Mouse (Mus musculus) urinary bladder, postnatal 25 days (tissue): Measurements from ENCODE around the gene Fam178b.
"Not testable (repeated sequence)": the region's sequence is repeated elsewhere in the genome, so short reads cannot be mapped to it uniquely, and the experiment has no call there.

Experiments
- DNase-seq: peaks from one replicate; pipeline ENCODE4 v3.0.0; 2022; ENCODE audit warnings: low spot score

The Fam178b gene

DNA sequence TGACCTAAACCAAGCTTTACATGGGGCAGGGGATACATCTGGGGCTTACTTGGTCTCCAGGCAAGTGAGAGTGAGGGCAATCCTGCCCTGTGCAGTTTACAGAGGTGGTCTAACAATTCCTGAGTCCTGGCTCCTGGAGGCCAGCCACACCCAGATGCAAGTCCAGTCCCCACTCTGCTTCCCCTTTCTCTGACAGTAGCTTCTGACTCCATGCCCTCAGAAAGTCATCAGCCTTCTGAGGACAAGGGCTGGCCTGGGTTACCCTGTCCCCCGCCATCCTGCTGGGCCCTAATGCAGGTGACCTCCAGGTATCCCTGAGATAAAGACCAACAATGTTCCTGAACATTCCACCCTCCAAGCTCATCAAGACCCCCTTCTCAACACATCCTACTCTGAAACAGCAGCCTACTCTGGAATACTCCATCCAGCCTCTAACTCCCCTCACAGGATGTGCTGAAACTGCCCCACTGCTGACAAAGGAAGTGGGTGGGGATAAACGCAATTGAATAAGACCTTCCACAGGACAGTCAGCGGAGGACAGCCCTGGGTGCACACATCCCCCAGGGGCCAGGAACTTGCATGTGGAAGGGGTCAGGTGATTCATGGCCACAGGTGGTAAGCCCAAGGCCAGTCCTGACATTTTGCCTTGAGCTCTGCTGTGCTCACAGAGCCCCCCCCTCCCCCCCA, 52.8 kb downstream of the Fam178b start:
- no peak for DNase-seq

DNA sequence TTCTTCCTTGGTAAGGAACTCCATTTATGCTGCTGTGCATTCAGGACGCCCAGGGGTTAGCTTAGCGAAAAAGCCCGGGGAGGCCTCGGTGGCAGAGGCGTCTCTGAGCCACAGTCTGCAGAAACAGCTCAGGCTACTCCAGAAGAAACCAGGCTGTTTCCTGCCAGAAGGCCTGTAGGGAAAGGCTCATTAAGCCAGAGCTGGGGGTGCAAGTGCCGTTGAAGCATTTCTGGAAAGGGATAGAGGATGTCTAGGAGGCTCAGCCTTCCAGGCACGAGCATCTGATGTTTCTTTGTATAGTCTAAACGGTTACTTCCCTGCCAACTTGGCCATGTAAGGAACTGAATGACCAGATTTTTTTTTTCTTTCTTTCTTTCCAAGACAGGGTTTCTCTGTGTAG, 54.4 kb downstream of the Fam178b start:
- no peak for DNase-seq

DNA sequence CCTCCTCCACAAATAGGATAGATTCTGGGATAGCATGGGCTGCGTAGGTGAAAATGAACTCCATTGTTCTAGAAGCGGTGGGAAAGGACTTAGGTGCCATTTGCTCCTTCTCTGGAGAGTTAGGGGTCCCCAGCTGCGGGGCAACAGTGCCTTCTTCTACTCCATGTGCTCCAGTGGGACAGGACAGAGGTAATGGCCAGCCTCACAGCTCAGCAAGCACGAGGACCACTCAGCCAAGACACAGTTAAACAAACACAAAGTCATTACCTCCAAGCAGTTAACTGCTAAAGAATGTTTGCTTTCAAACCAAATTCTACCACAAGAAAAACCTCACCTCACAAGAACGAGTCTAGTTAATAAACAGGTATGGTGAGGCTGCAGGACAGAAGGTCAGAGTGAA, 57.5 kb downstream of the Fam178b start:
- no peak for DNase-seq

DNA sequence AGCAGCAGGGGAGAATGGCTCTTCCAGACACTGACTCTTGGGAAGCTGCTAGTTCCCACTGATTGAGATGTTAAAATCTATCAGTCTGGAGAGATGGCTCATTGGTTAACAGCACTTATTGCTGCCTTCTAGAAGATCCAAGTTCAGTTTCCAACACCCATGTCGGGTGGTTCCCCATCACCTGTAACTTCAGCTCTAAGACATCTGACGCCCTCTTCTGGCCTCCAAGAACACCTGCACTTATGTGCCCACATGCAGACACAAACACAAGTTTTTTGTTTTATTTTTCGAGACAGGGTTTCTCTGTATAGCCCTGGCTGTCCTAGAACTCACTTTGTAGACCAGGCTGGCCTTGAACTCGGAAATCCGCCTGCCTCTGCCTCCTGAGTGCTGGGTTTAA, 67.0 kb downstream of the Fam178b start:
- DNase-seq, result not testable (repeated sequence)

DNA sequence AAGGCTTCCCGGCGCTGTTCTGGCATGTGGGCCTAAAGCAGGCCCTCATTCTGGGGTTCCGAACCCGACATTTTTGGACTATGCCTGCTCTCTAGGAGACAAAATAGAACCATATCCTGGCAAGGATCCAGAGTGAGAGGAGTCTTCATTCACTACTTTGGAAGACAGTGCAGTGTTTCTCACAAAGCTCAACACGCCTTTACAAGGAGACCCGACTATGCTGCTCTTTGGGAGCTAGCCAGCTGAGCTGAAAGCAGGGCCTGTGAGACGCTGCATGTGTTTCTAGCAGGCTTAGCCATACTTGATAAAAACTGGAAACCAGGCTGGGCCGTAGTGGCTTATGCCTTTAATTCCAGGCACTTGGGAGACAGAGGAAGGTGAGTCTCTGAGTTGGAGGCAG, 67.8 kb downstream of the Fam178b start:
- no peak for DNase-seq

DNA sequence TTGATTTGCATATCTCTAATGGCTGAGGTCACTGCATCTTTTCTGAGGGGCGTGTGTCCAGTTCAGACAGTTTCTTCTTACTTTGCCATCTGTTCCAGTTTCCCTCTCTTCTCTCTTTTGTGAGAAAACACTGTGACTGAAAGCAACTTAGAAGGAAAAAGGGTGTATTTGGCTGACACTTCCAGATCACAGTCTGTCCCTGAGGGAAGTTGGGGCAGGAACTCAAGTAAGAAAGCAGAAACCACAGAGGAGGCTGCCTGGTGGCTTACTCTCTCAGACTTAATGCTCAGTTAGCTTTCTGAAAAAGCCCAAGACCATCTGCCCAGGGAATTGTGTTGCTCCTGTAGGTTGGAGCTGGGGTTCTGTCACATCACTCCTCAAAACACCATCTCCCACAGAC, 68.4 kb downstream of the Fam178b start:
- DNase-seq, result no peak

DNA sequence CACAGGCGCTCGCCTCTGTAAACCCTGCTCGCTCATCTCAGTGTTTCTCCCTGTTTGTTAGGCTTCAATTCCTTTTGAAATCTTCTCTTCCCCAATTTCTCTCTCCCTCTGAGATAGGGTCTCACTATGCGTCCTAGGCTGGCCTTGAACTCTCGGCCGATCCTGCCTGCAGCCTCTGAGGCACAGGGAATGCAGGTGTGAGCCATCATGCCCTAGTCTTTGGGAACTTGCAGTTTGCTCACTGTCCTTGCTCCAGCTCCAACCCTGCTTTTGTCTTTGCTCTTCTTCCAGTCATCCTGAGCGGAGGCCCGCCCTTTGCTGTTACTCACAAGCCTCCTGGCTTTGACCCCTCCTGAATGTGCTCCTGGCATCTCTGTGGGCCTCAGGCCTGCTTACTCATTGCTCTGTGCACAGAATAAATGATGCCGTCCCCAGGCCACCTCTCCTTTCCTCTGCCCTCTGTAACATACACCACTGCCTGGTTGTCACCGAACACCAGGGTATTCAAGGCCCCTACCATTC, 69.5 kb downstream of the Fam178b start:
- DNase-seq, result no peak

DNA sequence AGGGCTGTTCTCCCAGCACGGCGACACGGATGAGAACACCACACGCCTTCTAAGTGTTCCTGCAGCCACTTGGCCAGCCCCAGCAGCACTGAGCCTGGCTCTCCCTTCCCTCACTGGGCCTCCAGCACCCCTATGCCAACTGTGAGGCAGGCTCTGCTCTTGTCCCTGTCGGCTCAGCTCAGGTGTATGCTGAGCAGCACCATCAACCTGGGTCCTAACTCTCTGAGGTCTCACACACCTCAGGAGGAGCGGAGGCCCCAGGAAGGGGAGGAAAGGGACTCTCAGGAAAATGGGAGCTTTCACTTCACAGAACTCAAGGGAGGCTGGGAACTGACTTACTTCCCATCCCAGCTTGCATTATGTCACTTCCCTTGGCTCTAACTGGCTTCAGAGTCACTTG, 70.6 kb downstream of the Fam178b start:
- DNase-seq, result no peak

DNA sequence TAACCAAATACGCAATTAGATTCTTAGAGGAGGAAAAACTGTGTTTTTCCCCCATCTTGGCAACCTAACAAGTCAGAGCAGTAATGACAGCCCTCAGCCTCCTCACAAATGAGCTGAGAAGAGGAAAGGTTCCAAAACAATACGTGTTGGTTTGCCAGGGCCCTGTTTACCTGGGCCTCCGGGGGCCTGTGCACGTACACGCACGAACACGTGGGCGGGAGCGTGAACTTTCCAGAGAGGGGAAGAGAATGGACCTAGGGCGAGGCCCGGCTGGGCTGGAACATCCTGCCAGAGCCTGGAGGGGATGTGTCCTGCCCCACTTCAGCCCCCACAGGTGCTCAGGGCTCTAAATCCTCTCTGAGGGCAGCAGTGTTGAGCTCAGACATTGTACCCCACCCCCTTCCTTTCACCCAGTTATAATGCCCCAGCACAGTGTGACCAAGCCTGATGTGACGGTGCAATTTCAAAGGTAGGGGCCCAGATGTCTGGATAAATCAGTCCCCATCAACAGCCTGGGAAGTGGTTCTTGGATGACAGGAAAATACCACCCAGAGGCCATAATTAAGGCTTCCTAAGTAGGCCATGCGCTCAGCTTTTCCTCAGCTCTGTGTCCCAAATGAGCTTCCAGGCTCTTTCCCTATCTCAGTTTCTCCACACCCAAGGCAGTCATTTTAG, 71.4 kb downstream of the Fam178b start:
- no peak for DNase-seq

DNA sequence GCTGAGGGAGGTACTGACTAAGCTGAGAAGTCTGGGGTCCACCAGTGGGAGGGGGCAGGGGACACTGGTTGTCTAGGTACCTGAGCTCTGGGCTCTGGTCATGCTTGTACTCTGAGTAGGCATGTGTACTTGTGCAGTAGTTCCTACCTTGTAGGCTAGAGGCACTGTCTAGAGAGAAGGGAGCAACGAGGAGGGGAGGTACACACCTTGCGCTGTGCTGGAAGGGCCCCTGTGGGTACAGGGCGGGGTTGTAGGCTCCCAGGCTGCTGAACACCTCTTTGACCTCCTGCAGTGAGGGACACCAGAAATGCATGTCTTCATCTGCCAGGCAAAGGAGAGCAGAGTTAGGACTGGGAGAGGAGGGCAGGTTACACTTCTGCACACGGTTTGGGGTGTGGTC, 74.8 kb downstream of the Fam178b start:
- DNase-seq, result no peak

DNA sequence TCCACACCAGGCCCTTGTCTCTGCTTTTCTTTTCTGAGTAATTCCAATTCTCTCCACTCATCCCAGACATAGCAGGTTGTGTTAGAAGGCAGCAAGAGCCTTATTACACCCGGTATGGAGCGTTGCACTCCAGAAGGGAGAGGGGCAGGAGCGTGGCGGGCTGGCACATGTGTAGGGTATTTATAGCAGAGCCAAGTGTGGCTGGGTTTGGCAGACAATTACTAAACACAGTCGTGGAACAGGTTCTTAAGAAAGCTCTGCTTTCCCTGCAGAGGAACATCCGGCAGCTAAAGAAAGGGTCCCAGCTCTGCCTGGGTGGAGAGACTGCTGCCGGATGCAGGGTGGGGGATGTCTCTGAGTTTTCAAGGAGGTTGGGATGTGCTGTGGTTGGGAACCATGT, 76.0 kb downstream of the Fam178b start:
- DNase-seq, result no peak

DNA sequence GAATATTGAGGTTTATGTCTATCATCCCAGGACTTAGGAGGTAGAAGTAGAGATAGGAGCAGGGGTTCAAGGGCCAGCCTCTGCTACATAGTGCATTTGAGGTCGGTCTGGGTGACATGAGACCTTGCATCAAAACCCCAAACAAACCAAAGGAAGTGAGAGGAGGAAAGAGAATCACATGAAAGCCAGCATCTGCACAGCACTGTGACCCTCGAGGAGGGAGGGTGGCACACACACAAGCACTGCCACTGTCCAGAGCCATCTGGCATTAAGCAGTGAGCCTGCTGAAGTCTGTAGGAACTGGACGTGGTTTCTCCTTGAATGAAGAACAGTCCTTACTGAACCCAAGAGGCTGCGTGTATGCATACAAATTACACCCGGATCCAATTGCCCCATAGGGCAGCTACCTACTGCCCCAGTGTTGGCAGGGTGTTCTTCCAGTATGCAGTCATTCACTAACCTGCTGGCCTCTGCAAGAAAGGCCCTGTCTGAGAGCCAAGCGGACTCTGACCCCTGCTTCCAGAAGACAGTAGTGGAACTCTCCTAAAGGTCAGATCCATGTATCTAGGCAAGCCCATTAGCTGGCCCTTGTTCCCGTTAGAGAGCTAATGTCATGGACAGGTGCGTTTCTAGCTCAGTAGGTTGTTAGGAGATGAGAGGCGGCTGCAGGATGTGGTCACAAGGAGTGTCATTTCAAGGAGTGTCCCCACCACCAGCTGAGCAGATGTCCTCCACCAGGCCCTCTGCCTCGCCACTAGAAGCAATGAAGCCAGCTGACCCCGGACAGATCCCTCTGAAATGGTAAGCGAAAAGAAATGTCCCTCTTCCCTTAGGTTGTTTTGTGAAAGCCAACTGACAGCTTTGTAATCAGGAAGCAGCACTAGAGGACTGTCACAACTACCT, 78.5 kb downstream of the Fam178b start:
- no peak for DNase-seq

DNA sequence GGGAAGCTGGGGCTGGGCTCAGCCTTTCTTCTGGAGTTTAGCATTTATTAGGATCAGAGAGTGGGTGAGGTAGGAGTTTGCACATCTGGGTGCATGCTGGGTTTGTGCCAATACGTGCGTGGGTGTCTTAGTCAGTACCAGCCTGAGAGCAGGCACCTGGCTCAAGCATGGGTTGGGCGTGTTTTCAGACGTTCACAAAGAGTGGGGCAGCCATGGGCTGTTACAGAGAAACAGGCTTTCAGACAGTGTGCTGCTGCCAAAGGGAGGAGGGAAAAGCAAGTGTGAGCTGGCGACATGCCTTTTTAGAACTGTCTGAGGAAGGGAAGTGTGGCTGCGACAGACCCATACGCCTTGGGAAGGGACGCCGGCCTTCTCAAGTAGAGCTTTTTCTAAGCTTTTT, 79.6 kb downstream of the Fam178b start:
- peak; percentile 50 for DNase-seq

DNA sequence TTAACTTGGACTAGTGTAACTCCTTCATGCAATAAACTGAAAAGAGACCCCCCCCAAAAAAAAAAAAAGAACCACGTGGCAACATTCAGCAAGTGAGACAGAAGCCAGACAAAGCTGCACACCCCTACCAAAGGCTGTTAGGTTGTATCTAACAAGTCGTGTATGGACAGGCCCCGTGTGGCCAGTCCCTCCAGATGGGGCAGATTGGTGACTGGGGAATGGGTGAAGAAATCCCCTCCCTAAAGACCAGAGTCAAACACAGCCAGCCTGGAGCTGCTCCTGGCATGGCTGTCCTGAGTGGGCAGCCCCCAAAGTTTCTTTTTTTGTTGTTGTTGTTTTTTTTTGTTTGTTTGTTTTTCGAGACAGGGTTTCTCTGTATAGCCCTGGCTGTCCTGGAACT, 80.7 kb downstream of the Fam178b start:
- DNase-seq, result no peak

DNA sequence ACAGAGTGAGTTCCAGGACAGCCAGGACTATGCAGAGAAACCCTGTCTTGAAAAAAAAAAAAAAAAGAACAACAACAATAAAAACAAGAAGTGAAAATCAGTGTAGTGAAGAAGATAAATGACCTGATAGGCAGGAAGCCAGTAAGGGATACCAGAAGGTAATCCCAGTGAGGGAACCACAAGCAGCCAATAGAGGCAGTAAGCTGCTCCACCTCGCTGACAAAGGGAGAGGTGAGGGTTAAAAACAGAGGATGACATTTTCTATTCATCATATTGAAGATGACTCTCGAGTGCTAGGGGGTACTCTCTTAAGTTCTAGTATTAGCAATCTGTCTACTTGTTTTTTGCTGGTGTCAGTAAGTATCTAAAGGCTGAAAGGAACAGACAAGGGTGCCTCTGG, 84.6 kb downstream of the Fam178b start:
- no peak for DNase-seq

DNA sequence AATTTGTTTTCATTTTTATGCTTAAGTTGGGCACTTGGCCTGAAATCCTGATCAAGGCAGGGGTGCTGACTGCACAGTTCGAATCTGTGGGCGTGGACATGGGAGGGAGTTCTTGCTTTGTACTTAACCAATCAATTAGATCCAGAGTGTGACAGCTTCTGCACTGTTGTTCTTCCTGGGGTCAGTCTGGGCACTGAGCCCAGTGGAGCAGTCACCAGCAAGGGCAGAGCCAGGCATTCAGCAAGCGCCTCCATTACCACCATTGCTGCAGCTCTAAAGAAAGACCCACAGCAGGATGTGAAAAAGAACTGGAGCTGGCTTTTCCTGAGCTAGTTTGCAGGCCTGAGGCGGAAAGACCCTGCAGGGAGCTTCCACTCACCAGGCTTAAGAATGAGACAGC, 86.9 kb downstream of the Fam178b start:
- no peak for DNase-seq

DNA sequence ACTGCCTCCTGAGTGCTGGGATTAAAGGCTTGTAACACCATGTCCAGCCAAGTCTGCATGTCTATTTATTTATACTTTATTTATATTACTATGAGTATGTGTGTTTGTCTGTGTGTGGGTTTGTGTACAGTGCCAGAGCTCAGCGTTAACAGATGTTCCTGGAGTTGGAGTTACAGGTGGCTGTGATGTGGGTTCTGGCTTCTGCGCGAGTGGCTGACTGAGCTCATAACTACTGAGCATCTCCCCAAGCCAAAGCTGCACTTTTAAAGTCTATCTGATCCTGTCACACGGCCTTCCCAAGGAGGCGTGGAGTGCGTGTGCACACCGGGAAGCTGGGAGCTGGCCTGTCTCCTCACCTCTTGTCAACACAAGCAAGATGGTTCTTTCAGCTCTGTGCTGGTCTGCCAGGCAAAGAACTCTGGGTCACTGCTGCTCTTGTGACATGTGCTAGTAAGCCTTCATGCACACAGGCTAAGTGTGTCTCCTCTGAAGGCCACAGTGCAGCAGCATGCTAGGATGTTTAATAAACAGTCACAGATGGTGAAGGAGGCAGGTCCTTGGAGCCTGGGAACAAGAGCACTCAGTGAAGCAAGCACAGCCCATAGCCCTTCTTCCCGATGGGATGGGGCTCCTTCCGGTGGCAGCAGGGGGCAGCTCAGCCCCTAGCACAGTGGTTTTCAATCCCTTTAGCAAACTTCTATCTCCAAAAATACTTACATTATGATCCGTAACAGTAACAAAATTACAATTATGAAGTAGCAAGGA, 87.6 kb downstream of the Fam178b start:
- DNase-seq, result no peak

DNA sequence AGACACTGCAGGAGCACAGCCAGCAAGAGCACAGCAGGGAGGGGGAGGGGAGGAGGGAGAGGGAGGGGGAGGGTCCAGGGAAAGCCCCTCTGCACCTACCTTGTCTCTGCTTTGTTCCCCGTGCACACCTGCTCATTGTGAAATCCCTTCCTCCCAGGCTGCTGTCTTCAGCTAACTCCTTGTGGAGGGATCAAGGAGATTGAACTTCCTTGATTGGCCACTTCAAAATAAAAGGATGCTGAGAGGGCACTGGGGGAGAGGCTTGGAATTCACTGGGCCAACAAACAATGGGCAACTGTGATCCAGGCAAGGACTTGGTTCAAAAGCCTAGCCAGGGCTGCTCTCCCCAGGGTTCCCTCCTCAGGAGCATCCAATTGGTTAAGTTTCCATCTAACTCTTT, 89.9 kb downstream of the Fam178b start:
- no peak for DNase-seq

DNA sequence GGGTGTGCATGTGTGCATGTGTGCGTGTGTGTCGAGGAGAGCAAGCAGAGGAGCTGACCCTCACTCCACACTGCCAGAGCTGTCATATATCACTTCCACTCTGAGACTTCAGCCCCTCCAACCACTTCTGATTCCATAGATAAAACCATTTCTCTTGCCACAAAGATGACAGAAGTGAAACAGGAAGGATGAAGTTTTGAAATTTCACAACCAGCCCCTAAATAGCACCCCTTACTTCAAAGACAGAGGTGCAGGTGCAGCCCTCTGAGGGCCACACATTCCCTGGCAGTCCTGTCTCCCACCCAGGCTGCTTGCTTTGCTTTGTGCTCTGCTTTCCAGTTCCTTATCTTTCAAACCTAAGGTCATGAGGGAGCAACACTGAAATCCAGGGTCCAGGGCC, 91.6 kb downstream of the Fam178b start:
- DNase-seq, result no peak

DNA sequence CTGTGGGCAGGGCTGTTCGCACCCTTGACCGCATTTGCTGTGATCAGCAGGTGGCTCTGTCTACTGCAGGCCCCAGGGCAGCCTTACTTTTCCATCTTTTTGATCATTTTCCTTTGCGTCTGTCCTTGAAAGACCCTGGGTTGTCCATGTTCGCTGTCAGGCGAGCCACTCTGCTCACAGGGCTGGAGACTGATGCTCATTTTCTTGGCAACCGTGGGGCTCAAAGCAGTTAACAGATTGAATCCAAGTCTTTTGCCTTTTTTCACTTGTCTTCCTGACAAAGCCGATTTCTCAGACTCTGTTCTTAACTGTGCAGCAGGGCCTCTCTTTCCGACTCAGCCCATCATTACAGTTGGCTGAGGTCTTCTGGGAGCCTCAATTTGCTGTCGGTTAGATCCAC, 92.3 kb downstream of the Fam178b start:
- no peak for DNase-seq

DNA sequence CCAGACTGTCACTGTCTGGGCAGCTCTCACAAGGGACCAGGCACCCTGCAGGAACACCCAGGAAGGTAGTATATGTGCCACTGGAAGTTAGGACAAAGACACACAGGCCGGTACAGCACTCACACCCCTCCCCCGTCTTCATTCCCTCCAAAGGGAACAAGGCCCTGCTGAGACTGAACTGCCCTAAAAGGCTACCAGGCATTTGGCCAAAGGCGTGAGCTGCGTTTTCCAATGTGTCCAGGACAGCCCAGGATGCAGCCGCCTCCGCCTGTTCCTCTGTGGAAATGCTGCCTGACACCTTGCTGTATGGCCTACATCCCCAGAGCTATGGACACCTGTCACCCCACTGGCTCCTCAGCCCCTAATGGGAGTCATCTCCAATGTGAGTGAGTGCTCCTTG, 93.5 kb downstream of the Fam178b start:
- no peak for DNase-seq
